Mouse (Mus musculus): ENCODE results near the gene Minos1. TPM values are rescaled to one million over a fixed set of nuclear protein-coding genes. Genes with fewer than 3 reads are reported as not detected.
A peak's percentile ranks its signal among the peaks of the same experiment; 100 is the strongest.

The Minos1 gene
- polyA plus RNA-seq, 1 experiment: 37.7 TPM

DNA sequence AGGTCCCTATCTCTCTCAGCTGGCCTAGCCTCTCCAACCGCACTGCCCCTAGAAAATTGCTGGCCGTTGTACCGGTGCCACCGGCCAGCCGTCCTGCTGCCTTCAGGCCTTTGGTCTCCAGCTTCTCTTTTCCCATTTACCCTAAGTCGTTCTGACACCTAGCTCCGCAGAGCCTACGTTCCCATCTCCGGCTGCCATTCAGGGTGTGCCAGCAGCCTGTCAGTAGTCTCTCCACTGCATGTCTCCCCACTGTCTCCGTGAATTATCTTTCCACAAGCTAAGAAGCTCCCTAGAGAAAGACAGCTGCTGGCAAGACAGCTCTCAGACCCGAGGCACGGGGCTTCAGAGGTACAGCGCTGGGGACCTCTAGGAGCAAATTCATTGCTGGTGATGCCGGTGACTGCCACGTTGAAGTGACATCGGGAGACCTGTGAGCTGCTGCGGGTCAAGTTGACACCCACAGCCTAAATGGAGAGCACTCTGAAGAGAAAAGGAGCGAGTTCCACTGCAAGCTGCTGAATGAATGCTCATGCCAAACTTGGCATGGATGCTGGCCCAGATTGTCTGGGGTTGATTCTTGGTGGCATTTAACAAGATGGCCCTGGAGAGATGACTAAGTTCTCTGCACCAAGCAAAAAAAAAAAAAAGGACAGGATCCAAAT lies 49.5 kb downstream of the Minos1 start:
- WGBS: 70% methylated on average over 18 of the region's 18 CpGs

GRCm38 (mm10) chr4:139080259-139080658 lies 50.7 kb downstream of the Minos1 start:
- TF ChIP-seq CTCF (IDR thresholded peaks at IDR 0.05; ENCODE audit: insufficient read depth, low read length): no peak
- TF ChIP-seq POLR2A (IDR thresholded peaks at IDR 0.05; ENCODE audit: borderline replicate concordance, extremely low read depth, low read depth, low read length): no peak
- Histone ChIP-seq H3K4me3 (replicated peaks; ENCODE audit: extremely low read depth, low read depth, low read length) (no peak overlapping the region), H3K4me1 (ENCODE audit: control insufficient read depth, insufficient read depth, low read length) (no peaks in the 10 kb centered on the region)
- no peak for DNase-seq
- 88% methylated on average over 7 of the region's 7 CpGs for WGBS

More for the DNA sequence above, 49.5 kb downstream of the Minos1 start:
- no peak for DNase-seq
- TF ChIP-seq CTCF (IDR thresholded peaks at IDR 0.05; ENCODE audit: insufficient read depth, low read length) (no peak), POLR2A (IDR thresholded peaks at IDR 0.05; ENCODE audit: borderline replicate concordance, extremely low read depth, low read depth, low read length) (no peak)
- H3K4me1 ChIP-seq (ENCODE audit: control insufficient read depth, insufficient read depth, low read length): no peaks in the 10 kb centered on the region
- no peak overlapping the region for H3K4me3 ChIP-seq (replicated peaks; ENCODE audit: extremely low read depth, low read depth, low read length)

- 78% methylated on average over 11 of the region's 11 CpGs for WGBS
- TF ChIP-seq CTCF (IDR thresholded peaks at IDR 0.05; ENCODE audit: insufficient read depth, low read length): no peak
- no peak for TF ChIP-seq POLR2A (IDR thresholded peaks at IDR 0.05; ENCODE audit: borderline replicate concordance, extremely low read depth, low read depth, low read length)
These were observed 51.5 kb downstream of the Minos1 start for GRCm38 (mm10) chr4:139079439-139079838.

GRCm38 (mm10) chr4:139078726-139079125 lies 52.2 kb downstream of the Minos1 start:
- TF ChIP-seq CTCF (IDR thresholded peaks at IDR 0.05; ENCODE audit: insufficient read depth, low read length): no peak
- no peak for TF ChIP-seq POLR2A (IDR thresholded peaks at IDR 0.05; ENCODE audit: borderline replicate concordance, extremely low read depth, low read depth, low read length)

More at GRCm38 (mm10) chr4:139079439-139079838, 51.5 kb downstream of the Minos1 start:
- no peak for DNase-seq
- no peak overlapping the region for H3K4me3 ChIP-seq (replicated peaks; ENCODE audit: extremely low read depth, low read depth, low read length)
- H3K4me1 ChIP-seq (ENCODE audit: control insufficient read depth, insufficient read depth, low read length): no peaks in the 10 kb centered on the region

GRCm38 (mm10) chr4:139078313-139078712 lies 52.6 kb downstream of the Minos1 start:
- WGBS: 33% methylated on average over 2 of the region's 2 CpGs
- H3K4me1 ChIP-seq (ENCODE audit: control insufficient read depth, insufficient read depth, low read length): no peaks in the 10 kb centered on the region
- no peak for DNase-seq
- H3K4me3 ChIP-seq (replicated peaks; ENCODE audit: extremely low read depth, low read depth, low read length): no peak overlapping the region
- TF ChIP-seq CTCF (IDR thresholded peaks at IDR 0.05; ENCODE audit: insufficient read depth, low read length) (no peak), POLR2A (IDR thresholded peaks at IDR 0.05; ENCODE audit: borderline replicate concordance, extremely low read depth, low read depth, low read length) (no peak)

More at GRCm38 (mm10) chr4:139078726-139079125, 52.2 kb downstream of the Minos1 start:
- Histone ChIP-seq H3K4me1 (ENCODE audit: control insufficient read depth, insufficient read depth, low read length) (no peaks in the 10 kb centered on the region), H3K4me3 (replicated peaks; ENCODE audit: extremely low read depth, low read depth, low read length) (no peak overlapping the region)
- no peak for DNase-seq
- 20% methylated on average over 4 of the region's 4 CpGs for WGBS

DNA sequence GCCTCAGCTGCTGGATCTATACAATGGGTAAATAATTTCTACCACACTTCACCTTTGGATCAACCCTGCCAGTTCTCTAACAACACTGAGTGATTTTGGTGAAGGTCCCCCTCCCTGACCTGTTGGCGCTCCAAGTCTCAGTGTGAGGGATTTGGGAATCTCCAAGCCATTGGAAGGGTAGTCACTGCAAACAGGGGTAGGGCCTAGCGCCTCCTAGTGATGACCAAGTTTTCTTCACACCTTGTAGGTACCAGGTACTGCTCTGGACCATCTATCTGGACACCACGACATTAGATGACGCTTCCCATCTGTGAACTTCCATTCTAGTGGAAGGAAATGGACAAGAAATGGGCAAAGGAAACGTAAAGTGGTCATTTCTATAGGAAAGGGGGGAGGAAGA lies 55.0 kb downstream of the Minos1 start:
- DNase-seq: no peak
- no peak overlapping the region for H3K4me3 ChIP-seq (replicated peaks; ENCODE audit: extremely low read depth, low read depth, low read length)
- WGBS: 18% methylated on average over 5 of the region's 5 CpGs
- no peaks in the 10 kb centered on the region for H3K4me1 ChIP-seq (ENCODE audit: control insufficient read depth, insufficient read depth, low read length)
- TF ChIP-seq CTCF (IDR thresholded peaks at IDR 0.05; ENCODE audit: insufficient read depth, low read length): peak; percentile 31; the same call in 1 of the 2 replicates
- no peak for TF ChIP-seq POLR2A (IDR thresholded peaks at IDR 0.05; ENCODE audit: borderline replicate concordance, extremely low read depth, low read depth, low read length)

DNA sequence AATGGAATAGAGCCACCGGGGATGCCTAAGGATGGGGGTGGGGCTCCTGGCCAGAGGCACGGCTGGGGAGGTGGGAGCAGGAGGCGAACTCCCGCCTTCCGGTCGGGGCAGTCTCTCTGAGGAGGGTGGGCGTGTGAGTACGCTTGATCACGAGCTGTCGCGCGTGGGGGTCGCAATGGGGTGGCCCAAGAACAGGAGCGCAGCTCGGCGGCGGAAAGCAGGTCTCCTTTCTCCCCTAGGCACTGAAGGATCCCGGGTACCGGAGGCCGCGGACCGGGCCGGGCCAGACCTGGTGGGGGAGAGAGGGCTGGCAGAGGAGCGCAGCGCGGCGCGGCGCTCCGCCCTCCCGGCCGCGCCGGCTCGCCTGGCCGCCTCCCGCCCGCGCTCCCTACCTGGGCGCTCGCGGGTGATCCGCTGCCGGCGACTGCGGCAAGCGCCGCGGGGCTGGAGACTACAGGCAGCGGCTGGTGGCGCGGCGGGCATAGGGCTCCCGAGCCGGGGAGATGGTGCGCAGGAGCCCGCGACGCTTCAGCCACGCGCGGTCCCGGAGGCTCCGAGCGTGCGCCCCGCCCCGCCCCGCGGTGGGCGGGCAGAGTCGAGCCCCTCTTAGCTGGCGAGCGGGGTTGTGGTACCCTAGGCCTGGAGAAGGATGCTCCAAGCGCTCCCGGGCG lies 55.7 kb downstream of the Minos1 start, which contains the start of gene Htr6:
Gene Htr6, minus strand, starts transcription at position 530 of the 671 bp plus-strand sequence.
- Histone ChIP-seq H3K4me3 (replicated peaks; ENCODE audit: extremely low read depth, low read depth, low read length) (no peak within 1 kb of the TSS), H3K4me1 (ENCODE audit: control insufficient read depth, insufficient read depth, low read length) (no peaks in the 10 kb centered on the region)
- 1% methylated on average over 73 of the region's 77 CpGs for WGBS
- DNase-seq: no peak
- TF ChIP-seq CTCF (IDR thresholded peaks at IDR 0.05; ENCODE audit: insufficient read depth, low read length): no peak
- no peak for TF ChIP-seq POLR2A (IDR thresholded peaks at IDR 0.05; ENCODE audit: borderline replicate concordance, extremely low read depth, low read depth, low read length)

GRCm38 (mm10) chr4:139074060-139074459 lies 56.9 kb downstream of the Minos1 start:
- WGBS: 21% methylated on average over 29 of the region's 29 CpGs
- TF ChIP-seq POLR2A (IDR thresholded peaks at IDR 0.05; ENCODE audit: borderline replicate concordance, extremely low read depth, low read depth, low read length) (no peak), CTCF (IDR thresholded peaks at IDR 0.05; ENCODE audit: insufficient read depth, low read length) (no peak)
- no peak for DNase-seq
- Histone ChIP-seq H3K4me1 (ENCODE audit: control insufficient read depth, insufficient read depth, low read length) (no peaks in the 10 kb centered on the region), H3K4me3 (replicated peaks; ENCODE audit: extremely low read depth, low read depth, low read length) (no peak overlapping the region)

GRCm38 (mm10) chr4:139068287-139068686 lies 62.6 kb downstream of the Minos1 start:
- TF ChIP-seq CTCF (IDR thresholded peaks at IDR 0.05; ENCODE audit: insufficient read depth, low read length): no peak
- no peak for TF ChIP-seq POLR2A (IDR thresholded peaks at IDR 0.05; ENCODE audit: borderline replicate concordance, extremely low read depth, low read depth, low read length)
- no peak for DNase-seq
- Histone ChIP-seq H3K4me1 (ENCODE audit: control insufficient read depth, insufficient read depth, low read length) (no peaks in the 10 kb centered on the region), H3K4me3 (replicated peaks; ENCODE audit: extremely low read depth, low read depth, low read length) (no peak overlapping the region)
- WGBS: 26% methylated on average over 4 of the region's 4 CpGs
